Mouse (Mus musculus): ENCODE measurements around the gene Arid4a.
"Not testable (repeated sequence)": the region's sequence is repeated elsewhere in the genome, so short reads cannot be mapped to it uniquely, and the experiment has no call there.

The Arid4a gene

DNA sequence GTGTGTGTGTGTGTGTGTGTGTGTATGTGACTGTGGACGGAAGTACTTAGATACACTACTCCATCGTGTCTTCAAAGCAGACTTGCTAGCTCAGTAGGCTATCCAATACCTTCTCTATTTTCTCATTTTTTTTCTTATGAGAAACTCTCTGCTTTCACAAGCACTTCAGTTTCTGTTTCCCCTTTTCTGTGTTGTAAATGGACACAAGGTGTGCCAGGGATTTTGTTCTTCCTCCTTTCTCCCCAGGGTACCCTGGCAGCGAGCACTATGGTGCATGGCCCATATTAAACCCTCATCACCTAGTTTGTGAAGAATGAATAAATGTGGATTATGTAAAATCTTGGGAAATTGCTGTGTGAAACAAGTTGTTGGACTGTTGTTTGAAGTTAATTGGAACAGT is 39.7 kb downstream of the Arid4a start:
- no peak for DNase-seq

DNA sequence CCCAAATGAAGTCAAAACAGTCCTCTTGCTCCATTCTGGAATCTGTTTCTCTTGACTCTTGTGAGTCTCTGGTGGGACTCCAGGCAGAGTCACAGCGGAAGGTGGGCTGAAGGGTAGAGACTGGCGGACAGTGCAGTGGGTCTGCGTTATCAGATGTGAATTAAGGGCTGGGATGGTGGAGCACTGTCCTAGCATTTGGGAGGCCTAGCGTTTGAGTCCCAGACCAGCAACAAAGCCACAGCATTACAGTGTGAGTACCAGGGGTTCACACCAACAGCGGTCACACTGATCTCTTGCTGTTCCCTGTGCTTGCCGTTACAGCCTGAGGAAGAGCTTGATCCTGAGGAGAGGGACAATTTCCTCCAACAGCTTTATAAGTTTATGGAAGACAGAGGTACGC is 44.0 kb downstream of the Arid4a start:
- DNase-seq, result no peak

DNA sequence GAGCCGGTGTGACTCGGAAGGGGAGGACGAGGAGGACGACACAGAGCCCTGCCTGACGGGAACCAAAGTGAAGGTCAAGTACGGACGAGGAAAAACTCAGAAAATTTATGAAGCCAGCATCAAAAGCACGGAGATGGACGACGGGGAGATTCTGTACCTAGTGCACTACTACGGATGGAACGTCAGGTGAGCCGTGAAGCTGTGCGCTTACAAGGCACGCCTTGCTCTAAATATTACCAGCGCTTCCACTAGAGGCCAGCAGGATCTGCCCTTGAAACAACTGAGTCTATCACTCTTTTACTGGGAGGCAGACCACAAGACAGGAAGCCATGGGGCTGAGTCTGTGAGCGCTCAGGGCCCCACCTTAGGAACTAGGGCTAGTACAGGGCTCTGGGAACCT is 54.1 kb downstream of the Arid4a start:
- no peak for DNase-seq

DNA sequence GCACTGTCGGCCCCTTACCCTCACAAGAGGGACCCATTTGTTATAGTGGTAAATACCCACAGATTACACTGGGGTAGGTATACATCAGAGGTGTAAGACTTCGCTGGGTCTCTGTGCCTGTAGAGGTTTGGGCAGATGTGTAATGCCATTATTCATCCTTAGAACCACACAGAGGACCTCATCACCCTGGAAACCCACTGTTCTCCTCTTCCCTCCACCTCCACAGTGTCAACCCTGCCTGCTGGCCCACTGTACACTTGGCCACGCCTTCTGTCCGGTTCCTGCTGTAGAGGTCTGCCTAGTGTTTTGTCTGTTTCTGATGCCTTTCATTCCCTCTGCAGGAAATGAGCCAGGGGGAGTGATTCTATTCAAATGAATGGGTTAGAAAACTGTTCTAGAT is 56.3 kb downstream of the Arid4a start:
- DNase-seq, result no peak

DNA sequence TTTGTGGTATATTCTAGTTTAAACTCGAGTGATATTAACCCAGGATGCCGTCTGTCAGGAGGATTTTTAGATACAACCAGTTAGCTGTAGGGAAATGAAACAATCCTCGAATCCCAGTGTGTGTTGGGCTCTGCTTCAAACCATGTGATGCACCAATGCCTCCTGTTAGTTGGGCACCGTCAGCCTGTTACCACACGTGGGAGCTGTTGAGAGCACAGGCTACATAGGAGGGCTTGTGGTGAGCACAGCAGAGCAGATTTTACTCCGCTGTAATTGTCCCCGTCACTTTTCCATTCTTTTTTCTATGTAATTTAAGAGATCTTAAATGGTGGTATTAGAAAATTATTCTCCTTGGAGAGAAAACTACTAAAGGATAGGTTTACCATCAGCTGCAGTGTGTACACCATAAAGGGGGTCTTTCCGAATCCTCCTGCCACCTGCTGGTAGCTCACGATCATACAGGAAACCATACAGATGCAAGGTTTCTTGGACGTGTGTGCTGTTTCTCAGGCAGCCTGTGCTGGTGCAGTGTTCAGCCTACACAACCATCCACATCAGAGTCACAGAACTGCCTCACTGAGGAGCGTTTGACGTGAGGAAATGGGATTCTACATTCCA is 57.4 kb downstream of the Arid4a start:
- DNase-seq, result no peak

DNA sequence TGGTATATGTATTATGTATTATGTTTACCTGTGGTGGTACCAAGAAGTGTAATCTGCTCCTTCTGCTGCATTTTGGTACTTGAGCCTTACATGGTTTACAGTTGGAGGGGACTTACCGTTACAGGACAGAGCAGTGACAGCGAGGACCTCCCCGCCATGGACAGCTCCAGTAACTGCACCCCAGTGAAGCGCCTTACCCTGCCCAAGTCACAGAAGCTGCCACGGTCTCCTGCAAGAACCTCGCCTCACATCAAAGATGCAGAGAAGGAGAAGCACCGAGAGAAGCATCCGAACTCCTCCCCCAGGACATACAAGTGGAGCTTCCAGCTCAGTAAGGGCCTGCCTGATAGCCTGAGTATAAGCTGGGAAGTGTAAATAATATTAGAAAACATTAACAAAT is 70.5 kb downstream of the Arid4a start:
- no peak for DNase-seq

DNA sequence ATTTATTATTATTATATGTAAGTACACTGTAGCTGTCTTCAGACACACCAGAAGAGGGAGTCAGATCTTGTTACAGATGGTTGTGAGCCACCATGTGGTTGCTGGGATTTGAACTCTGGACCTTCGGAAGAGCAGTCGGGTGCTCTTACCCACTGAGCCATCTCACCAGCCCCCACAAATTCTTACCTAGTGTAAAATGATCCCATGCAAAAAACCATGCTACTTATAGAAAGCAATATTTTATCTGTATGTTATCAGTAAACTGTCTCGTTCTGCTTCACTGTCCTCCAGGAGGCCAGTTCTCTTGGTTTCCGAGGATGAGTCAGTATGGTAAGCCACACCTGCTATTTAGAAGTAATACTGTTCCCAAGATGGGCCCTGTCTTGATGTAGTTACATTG is 88.5 kb downstream of the Arid4a start:
- DNase-seq, result not testable (repeated sequence)

DNA sequence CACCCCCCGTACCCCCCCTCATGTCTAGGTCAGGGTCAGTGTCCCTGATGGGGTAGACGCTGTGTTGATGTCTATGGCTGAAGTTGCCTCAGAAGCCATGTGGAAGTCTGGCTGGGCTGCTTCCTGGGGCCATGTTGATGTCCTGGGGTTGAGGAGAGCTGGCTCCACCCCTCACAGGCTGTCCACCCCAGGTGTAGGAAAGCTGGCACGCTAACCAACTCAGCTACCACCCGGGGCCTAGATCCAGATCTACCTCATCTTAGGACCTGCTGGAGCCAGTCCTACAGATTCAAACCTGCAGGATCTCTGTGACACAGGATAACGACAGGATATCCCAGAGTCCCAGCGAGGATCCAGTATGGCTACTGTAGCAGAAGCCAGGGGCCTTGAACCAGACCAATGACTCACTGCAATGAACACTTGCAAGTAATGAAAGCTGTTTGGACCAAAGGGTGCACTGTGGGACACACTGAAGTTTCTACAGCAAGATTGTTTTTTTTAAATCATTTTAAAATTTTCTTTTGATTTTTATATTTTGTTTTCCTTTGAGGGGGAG is 91.5 kb downstream of the Arid4a start:
- DNase-seq, result no peak

DNA sequence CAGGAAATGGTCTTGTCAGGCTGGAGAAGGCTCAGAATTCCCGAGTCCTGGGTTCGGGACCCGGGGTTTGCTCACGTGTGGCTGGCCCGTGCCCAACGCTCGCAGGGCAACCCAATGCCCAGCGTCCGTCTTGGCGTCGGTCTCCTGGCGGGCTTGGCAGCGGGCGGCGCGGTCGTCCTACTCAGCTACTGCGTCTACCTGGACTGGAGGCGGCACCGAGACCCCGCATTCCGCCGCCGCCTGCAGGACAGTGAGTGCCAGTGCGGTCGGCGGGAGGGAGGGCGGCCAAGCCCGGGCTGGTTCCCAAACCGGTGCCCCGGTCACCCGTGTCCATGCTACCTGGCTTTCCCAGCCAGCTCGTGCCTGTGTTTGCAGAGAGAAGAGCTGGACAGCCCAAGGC is 95.5 kb downstream of the Arid4a start, which contains the start of gene Tomm20l:
Gene Tomm20l, plus strand, starts transcription at position 98 of the 400 bp plus-strand sequence.
- DNase-seq, result peak; percentile 55 to 71

DNA sequence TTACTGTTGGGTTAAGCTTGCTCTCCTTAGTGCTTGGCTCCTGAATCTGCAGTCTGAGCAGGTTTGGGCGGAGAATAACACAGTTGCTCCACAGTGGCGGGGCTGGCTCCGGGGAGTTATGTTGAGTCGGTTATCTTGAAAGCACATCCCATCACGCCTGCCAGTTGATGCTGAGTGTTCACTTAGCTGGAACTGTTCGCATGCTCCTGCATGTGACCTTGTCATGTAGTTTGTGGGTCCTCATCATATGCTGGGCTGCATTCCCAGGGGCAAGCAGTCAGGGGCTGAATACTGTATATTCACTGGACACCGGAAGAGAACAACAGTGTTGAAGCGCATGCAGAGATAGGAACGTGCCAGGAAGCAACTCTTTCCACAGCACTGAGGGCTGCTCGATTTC is 97.3 kb downstream of the Arid4a start:
- DNase-seq, result no peak

DNA sequence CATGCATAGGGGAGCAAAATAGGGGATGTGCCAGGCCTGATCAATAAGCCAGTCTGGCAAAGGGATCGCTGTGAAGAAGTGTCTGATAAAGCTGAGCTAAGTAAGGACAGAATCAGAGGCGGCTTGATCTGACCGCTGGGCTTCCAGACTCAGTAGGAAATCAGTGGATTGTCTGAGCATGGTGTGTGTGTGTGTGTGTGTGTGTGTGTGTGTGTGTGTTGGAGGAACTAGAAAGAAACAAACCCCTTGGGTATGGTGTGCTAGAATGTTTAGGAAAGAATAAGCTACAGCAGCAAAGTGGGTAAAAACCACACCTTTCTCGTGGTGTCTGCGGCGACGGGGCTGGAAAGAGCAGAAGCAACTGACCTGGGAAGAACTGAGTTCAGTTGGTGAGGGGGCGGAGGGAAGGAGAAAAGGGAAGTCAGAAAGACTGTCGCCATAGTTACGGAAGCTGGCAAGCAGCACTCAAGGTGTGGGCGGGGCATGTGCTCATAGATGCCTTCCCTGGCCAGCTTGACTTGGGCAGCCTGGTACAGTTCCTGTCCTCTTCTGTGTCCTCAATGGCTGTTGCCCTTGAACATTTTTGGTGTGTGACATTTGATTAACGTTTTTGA is 98.0 kb downstream of the Arid4a start:
- peak; percentile 74 to 77 for DNase-seq

DNA sequence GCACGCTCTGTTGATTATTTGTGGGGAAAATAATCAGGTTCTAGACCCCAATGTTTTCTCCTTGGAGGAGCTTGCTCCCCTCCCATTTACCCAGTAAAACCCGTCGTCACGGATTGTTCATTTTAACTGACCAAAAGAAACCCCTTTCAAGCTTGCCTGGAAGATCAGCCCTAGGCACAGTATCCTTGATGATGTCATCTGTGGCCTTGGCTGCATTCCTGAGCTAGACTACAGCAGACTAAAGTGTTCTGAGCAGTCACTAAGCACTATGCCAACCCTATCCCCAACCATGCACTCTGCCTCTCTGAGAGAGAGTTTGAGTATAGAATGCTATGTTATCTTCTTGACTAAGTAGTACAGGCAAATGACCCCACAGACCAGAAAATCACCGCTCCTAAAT is 100.6 kb downstream of the Arid4a start:
- DNase-seq, result no peak

DNA sequence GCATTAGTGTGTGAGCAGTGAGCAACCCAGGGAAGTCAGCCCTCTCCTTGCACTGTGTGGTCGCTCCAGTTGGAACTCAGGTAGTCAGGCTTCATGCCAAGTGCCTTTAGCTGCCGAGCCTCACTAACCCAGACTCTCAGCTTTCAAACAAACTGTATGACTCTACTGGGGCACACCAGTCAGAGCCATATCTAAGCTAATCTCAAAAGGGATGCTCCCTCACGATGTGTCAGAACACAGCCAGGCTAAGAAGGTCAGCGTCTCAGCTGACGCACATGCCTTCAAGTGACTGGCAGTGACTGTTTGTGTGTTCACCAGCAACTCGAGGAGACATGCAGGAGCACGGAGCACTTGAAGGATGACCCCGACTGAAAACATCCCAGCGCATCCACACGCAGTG is 106.9 kb downstream of the Arid4a start:
- DNase-seq, result no peak

DNA sequence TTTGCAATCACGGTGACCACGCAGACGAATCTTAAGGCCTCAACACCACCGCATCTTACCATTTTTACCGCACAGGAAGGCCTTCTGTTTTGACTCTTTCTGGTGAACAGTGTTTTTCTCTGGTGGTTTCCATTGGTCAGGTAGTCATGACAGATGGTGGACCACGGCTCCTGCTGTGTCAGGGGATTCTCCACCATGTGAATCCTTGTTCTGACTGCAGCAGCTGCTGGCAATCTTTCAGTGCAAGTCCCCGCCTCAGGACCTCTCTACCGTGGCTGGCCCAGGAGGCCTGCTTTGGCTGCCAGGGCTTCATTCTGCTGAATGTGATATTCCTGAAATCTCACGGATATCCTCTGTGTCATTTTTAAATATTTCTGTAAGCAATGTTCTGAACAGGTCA is 107.5 kb downstream of the Arid4a start:
- no peak for DNase-seq

DNA sequence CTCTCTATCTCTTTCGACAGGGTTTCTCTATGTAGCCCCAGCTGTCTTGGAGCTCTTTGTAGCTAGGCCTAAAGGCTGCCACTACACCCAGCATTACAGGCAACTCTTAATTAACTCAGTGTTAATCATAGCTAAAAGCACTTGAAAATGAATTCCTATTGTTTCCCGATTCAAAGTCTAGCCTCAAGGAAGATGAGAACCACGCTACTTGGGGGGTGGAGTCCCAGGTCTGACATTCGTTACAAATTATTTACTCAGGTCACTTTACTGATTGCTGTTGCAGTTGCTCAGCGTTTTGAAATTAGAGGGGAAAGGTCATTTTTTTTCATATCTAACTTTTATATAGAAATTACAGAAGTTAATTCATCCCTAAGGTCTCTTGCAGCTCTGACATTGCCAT is 119.8 kb downstream of the Arid4a start:
- no peak for DNase-seq

DNA sequence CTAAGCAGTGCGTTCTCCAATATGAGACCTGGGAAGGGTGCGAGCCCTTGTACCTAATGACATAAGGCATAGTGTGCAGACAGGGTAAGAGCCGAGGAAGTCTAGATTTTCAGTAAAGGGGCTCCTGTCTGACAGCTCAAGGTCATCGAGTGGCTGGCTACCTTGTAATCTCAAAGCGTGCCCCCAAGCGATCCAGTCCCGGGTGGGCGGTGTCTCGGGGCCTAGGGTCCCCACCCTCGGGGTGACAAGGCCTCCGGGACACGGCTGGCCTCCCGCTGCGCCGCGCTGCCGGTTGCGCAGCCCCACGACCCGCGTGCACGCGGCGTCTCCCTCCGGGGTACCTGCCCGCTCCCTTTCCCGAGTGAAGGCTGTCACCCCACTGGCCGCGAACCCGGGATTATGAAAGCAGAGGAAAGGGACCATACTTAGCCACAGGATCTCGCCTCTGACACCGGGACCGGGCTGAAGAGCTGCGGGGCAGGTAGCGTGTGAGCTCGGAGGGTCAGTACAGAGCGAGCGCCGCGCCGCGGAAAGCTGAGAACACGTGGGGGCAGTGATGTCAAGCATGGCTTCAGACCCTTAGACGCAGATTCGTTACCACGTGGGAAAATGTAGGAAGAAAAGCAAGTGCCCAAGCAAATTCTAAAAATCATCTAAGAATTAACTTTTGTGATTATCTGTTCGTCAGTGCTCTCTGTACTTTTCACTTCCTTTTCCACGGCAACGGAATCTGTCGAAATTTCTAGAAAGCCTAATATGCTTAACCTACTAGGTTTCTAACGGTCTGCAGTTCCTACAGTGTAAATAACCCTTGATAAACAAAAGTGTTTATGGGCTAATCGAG is 120.6 kb downstream of the Arid4a start, which contains the start of the genes Timm9 and 2700049A03Rik:
Gene Timm9, minus strand, starts transcription at position 555 of the 844 bp plus-strand sequence.
Gene 2700049A03Rik, plus strand, starts transcription at position 719 of the 844 bp plus-strand sequence.
- peak; percentile 72 to 75 for DNase-seq

DNA sequence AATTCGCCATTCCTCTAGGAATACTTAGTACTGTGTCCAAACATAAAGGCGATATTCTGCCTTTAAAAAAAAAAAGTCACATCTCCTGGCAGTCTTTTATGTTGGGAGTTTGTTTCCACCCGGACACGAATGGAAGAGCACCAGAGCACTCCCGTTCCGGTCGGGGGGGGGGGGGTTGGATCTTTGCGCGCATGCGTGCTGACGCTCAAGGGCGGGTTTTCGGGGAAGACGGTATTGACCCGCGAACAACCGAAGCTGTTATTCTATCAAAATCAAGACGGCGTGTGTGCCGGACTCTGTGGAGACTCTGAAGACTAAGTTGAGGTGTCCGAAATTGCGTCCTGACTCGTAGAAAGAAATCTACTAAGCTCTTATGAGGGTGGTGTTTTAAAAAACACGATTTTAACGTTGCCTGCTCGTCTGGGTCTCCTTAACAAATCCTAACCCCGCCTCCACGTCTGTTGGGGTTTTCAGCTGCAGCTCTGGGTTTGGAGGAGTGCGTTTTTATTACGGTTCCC is 121.2 kb downstream of the Arid4a start:
- DNase-seq, result peak; percentile 72 to 76

DNA sequence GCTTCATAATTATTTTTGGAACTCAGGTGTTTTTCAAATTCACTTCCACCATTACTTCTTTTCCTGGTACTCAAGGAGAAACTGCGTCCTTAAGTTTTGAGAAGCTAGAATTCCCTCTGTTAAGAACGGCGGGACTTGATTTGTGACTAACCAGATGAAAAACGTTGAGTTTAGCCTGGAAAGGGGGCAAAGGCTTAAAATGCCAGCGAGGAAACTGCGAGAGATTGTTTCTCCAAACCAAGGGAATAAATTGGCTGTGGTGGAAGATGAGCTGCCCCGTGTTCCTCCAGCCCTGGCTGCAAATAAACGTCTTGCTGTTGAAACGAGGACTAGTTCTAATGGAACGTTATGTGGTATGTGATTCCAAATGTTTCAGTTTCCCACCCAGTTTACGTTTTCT is 121.9 kb downstream of the Arid4a start:
- DNase-seq, result no peak

DNA sequence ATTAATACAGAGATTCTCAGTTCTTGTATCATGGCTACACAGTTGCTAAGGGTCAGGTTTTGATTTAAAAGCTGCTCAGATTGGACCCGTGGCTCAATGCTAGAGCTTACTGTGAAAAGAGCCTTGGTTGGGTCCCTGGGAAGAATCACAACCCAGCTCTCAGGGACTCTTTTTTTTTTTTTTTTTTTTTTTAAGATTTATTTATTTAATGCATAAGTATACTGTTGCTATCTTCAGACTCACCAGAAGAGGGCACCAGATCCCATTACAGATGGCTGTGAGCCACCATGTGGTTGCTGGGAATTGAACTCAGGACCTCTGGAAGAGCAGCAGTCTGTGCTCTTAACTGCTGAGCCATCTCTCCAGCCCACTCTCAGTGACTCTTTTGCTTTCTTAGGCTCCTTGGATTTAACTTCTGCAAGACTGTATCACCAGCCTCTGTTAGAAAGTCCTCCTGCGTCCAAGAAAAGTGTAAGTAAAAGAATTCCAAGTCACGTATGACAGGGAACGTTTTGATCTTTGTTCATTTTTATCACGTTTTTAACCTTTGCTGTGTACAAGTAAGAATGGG is 123.6 kb downstream of the Arid4a start:
- peak in 1 of 2 experiments; percentile 15 for DNase-seq

DNA sequence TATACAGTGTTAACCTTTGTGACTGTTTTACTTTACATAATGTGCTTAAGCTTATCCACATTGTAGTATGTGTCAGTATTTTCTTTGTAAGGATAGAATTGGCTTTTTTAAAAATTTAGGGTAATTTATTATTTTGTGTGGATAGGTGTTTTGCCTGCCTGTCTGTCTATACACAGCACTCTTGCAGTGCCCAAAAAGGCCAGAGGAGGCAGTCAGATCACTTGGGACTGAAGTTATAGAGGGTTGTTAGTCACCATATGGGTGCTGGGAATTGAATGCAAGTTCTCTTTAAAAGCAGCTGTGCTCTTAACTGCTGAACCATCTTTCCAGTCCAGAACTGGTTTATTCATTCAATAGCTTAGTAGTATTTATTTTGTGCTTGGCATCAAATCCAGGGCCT is 125.4 kb downstream of the Arid4a start:
- no peak for DNase-seq

DNA sequence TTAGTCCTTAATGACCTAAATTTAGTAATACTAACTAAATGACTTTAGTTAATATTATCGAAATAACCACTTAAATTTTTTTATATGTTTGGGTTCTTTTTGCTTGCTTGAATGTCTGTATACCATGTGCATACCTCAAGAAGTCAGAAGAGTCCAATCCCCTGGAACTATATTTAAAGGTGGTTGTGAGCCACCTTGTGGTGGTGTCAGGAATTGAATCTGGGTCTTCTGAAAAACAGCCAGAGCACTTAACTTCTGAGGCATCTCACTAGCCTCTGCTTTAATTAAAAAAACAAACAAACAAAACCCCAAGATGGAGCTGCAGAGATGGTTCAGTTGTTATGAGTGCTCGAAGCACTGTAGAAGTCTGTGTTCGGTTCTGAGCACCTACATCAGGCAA is 131.9 kb downstream of the Arid4a start:
- peak; percentile 19 to 32 for DNase-seq
